Mouse (Mus musculus) testis, postnatal 14 days (tissue): ENCODE data around the gene Eif4g1.

Experiments
- DNase-seq: peaks from one replicate; pipeline ENCODE4 v3.0.0; 2021; ENCODE audit warnings: low spot score

Gene Eif4g1

DNA sequence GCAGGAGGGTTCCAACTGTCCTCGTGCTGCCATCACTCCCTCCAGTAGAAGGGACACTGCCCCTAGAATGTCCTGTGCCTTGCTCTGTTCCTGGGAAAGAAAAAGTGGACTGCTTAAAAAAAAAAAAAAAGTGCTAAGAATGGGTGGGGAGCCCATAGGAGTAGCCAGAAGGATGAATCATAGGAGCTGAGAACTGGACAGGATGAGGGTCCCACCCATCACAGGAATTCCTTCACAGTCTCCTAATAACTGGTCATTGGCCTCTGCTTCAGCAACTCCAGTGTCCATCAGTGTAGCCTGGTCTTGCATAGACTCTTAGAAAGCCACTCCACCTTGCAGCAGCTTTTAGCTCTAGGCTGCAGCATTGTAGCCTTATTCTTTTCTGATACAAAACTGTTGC is 58.3 kb downstream of the Eif4g1 start:
- no peak for DNase-seq

DNA sequence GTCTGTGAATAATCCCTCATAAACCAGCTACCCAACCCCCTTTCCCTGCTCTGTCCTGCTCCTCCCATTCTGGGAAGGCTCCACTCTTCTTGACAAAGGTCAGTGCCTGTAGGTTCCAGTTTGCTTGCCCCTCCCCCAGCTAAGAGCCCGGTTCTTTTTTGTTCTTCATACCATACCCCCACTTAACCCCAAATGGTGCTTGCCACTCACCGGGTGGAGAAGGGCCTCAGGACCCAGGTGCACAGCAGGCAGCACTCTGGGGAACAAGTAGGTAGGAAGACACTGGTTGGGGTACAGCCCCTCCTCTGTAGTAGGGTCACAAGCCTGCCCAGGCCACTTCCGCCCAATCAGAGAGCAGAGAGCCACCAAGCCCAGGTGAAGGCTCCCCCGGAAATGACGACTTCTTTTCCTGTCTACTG is 62.2 kb downstream of the Eif4g1 start:
- DNase-seq, result no peak

DNA sequence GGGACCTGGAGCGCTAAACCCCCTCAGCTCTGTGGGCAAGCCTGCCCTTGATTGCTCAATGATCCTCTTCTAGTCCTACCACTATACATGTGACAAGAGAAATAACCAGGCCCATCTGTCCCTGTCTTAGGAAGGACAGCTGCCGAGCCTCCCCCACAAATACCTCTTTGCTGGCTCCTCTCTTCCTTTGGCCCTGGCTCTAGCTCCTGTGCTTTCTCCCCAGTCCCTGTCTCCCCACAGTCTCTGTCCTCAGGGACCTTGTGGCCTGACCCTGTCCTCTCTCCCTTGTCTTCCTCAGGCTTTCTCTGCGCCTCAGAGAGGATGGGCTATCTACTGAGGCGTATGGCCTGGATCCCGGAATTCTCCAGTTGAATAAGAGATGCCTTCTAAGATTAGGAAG is 63.6 kb downstream of the Eif4g1 start:
- no peak for DNase-seq

DNA sequence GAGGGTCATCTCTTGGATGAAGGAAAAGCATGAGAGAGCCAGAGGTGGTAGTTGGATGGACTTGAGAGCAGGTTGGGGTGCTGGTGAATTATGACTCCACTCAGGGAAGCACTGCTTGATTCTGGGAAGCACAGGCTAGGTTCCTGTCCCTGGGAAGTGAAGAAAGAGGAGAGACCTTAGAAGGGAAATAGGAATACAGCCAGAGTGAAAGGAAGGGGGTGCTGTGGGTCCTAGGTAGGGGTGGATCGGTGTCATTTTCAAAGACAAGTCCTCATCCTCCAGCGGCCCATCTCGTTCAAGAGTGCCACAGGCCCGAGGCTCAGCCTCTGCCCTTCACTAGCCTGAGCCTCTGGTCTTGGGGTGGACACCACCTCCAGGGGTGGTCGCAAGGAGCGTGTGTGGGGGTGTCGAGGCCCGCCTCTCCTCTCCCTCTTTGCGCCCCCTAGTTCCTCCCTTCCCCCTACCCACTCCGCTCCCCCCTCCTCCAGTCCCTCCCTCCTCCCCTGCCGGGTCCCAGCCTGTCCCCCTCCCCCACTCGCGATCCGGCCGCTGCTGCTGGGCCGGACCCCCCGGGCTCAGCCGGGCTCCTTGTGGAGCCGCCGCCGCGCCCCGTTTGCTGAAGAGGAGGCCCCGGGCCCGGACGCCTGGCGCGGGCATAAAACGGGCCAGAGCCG is 64.3 kb downstream of the Eif4g1 start:
- DNase-seq, result no peak

DNA sequence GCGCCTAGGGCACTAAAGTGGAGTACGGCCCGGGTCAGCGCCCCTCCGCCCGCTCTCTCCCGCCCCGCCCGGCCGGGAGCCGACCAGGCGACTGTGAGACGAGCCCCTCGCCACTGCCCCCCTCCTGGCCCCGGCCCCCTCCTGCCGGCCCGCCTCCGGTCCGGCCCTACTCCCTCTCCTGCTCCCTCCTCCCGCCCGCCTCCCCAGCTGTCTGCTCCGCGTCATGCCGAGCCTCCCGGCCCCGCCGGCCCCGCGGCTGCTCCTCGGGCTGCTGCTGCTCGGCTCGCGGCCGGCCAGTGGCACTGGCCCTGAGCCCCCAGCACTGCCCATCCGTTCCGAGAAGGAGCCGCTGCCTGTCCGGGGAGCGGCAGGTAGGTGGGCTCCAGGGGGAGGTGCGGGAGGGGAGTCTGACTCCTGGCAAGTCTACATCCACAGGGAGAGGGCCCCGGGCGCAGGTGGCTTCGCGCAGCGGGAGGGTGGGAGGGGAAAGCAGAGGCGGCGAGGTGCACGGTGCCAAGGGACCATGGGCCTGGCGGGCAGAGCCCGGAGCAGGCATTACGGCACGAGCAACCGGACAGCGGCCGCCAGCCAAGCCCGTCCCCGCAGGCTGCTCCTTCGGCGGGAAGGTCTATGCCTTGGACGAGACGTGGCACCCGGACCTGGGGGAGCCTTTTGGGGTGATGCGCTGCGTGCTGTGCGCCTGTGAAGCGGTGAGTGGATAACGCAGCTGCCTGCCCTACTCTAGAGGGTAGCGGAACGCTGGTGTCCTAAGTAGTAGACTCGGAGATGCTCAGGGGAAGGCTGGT is 65.0 kb downstream of the Eif4g1 start, which contains the start of gene Chrd:
Gene Chrd (plus strand): TSS at position 203 of the 806 bp plus-strand sequence.
- no peak for DNase-seq

DNA sequence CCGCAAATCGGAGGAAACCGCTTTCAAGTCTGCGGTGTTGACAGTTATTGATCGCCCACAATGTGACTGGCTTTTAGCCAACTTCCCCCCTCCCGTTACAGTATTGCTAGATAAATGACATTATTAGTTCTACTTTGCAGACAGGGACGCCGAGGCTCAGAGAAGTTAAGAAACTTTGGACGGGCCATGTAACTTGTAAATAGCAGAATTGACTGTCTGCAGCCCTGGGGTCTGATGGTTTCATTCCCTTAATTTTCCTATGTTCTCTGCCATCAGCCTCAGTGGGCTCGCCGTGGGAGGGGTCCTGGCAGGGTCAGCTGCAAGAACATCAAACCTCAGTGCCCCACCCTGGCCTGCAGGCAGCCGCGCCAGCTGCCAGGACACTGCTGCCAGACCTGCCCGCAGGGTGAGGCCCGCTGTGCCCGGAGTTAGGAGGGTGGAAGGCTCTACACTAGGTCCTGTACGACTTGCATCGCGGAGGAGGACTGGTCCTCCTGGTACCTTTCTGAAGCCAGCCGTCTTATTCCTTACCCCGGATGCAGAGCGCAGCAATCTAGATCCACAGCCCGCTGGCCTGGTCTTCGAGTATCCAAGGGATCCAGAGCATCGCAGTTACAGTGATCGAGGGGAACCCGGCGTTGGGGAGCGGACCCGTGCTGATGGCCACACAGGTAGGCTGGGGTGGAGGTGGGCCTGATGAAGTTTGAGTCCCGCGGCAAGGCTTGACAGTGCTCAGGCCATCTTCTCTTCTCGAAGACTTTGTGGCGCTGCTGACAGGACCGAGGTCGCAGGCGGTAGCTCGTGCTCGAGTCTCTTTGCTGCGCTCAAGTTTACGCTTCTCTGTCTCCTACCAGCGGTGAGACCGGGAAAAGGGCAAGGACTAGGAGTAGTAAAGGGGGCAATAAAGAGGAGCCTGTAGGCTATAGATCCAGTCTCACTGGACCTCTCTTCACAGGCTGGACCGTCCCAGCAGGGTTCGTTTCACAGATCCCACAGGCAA is 65.9 kb downstream of the Eif4g1 start, which contains the start of gene Thpo:
Gene Thpo (minus strand): TSS at position 781 of the 1,000 bp plus-strand sequence.
- no peak for DNase-seq

DNA sequence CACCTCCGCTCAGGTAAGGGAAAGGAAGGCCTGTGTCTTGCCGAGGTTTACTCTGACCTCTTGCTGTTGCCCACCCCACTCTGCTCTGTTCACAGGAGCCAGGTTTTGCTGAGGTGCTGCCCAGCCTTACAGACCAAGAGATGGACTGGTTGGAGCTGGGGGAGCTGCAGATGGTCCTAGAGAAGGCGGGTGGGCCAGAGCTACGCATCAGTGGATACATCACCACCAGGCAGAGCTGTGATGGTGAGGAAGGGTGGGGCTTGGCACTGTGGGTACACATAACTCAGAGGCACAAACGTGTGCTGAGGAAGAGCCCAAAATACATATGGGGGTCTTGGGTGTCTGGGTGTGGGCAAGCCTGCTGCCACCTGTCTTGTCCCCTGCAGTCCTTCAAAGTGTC is 67.5 kb downstream of the Eif4g1 start:
- DNase-seq, result no peak

DNA sequence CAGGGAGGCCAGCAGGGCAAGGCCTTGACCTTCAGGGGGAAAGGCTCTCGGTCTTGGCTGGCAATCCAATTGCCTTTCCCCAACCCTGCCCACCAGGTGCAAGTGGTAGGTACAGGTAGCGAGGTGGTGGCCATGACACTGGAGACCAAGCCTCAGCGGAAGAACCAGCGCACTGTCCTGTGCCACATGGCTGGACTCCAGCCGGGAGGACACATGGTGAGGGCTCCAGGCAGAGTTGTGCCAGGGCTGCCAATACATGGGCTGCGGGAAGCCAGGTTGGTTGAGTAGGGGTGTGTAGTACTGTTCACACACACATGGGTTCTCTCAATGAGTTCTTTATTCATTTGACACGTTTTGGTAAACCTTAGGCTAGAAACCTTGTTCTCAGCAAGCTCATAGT is 68.1 kb downstream of the Eif4g1 start:
- no peak for DNase-seq

DNA sequence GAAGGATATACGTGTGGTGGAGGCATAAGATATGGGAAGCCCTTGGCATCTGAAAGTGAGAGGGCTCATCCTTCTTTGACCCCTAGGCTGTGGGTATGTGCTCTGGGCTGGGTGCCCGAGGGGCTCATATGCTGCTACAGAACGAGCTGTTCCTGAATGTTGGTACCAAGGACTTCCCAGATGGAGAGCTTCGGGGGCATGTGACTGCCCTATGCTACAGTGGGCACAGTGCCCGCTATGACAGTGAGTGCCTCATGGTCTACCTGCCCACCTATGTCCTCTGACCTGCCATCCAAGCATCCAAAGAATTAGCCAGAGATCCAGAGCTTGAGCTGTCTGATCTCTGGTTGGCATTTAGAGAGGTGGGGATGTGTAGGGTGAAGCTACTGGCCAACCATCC is 68.7 kb downstream of the Eif4g1 start:
- DNase-seq, result no peak

DNA sequence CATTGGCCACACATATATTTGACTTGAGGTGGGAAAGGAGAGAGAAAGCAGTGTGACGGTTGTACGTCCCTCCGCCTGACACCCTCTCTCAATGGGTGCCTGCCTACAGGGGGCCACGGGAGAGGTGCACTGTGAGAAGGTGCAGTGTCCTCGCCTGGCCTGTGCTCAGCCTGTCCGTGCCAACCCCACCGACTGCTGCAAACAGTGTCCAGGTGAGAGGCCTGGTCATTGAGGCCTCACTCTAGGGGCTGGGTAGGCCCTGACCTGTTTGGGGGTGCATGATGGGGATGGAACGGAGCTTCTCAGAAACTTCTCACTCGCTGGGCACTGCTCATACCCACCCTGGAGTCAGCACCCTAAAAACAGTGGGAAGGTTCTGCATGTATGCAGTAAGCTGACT is 71.7 kb downstream of the Eif4g1 start:
- DNase-seq, result no peak
